Comparison of ENCODE assay signal across 21 mouse cellular contexts in the genomic region with DNA sequence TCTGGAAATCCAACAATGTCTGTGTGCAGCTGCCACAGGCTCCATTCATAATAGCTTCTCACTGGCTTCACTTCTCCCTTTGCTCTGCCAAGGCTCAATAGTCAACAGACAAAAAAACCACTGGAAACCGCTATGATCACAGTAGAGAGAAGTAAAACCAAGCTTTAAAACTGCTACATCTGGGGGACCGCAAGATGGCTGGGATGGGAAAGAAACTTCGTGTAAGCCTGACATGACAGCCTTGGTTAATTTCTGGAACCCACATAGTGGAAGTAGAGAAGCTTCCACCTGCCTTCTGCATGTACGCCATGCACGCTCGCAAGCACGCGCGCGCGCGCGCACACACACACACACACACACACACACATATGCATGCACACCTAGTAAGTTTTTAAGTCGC. TPM values are rescaled to one million over a fixed set of nuclear protein-coding genes. Genes with fewer than 3 reads are reported as not detected.
DNase-seq lines count a peak whose midpoint lies in the region; ATAC-seq and TF ChIP-seq lines count a peak whose summit lies in the region.
"Had no signal": no experiment of that assay in that cellular context is flagged by ENCODE, and none has a peak within 500 bp of the region (broad histone marks: within the 10 kb centered on the region; RNA-seq: fewer than 3 reads in every experiment).

No protein-coding gene starts in this region.

- H3K4me2 ChIP-seq in stomach, postnatal 0 days (replicated peaks; ENCODE audit: low read depth), result no peak overlapping the region
- H3K4me2 ChIP-seq: forebrain, embryonic 13.5 days; heart, embryonic 13.5 days; midbrain, embryonic 13.5 days had no signal

- no peak for TF ChIP-seq EP300 in stomach, postnatal 0 days (optimal IDR thresholded peaks at IDR 0.05)

- TF ChIP-seq CTCF in gastrocnemius, adult 2 months (IDR thresholded peaks at IDR 0.05), result no peak
- no peak for TF ChIP-seq CTCF in bone marrow macrophage, adult 2 months (IDR thresholded peaks at IDR 0.05; ENCODE audit: low read depth, low read length)
- no peak for TF ChIP-seq CTCF in stomach, postnatal 0 days (IDR thresholded peaks at IDR 0.05; ENCODE audit: low read depth)

- H3K9me3 ChIP-seq in stomach, postnatal 0 days (ENCODE audit: control insufficient read depth, low read length), result no peaks in the 10 kb centered on the region
- H3K9me3 ChIP-seq: G1E; heart, embryonic 13.5 days had no signal

- H3K4me1 ChIP-seq in bone marrow macrophage, adult 2 months (ENCODE audit: control insufficient read depth, insufficient read depth, low read length), result peaks cover 9% of the 10 kb centered on the region; the same call in 1 of the 2 replicates
- no peaks in the 10 kb centered on the region for H3K4me1 ChIP-seq in stomach, postnatal 0 days (replicated peaks; ENCODE audit: control insufficient read depth, insufficient read depth)
- H3K4me1 ChIP-seq: forebrain, embryonic 13.5 days; heart, embryonic 13.5 days; midbrain, embryonic 13.5 days had no signal

- DNase-seq in gastrocnemius, adult 2 months, result no peak
- DNase-seq in gastrocnemius, adult 18-20 months (ENCODE audit: low spot score), result no peak
- DNase-seq in A20 (ENCODE audit: low read depth, low spot score), result peak; percentile 91
- DNase-seq in adrenal gland, postnatal 14 days, result no peak
- no peak for DNase-seq in stomach, postnatal 0 days (ENCODE audit: low spot score)
- DNase-seq: cerebellum, adult 9-10 months; heart, postnatal 4 days; kidney, adult 18-20 months; kidney, postnatal 25 days; left cerebral cortex, postnatal 4 days; lung, adult 18-20 months had no signal

- no peak overlapping the region for H3K9ac ChIP-seq in stomach, postnatal 0 days (ENCODE audit: low read length)
- H3K9ac ChIP-seq: forebrain, embryonic 13.5 days; heart, embryonic 13.5 days; midbrain, embryonic 13.5 days had no signal

- H3K36me3 ChIP-seq in stomach, postnatal 0 days (ENCODE audit: control insufficient read depth, insufficient read depth, low read length), result no peaks in the 10 kb centered on the region

- no peak overlapping the region for H3K4me3 ChIP-seq in gastrocnemius, adult 2 months
- peak overlapping the region; percentile 50 for H3K4me3 ChIP-seq in bone marrow macrophage, adult 2 months (ENCODE audit: insufficient read depth, low read length)
- H3K4me3 ChIP-seq in stomach, postnatal 0 days (ENCODE audit: low read depth, low read length), result no peak overlapping the region
- H3K4me3 ChIP-seq: forebrain, embryonic 13.5 days; heart, embryonic 13.5 days; midbrain, embryonic 13.5 days had no signal

- no peak for TF ChIP-seq POLR2A in bone marrow macrophage, adult 2 months (IDR thresholded peaks at IDR 0.05; ENCODE audit: borderline replicate concordance, low read depth, low read length)

- 92% methylated on average over 14 of the region's 14 CpGs for WGBS in stomach, postnatal 0 days

- ATAC-seq in megakaryocyte, adult 5-6 weeks (ENCODE audit: poor library complexity, severe bottlenecking), result peak; percentile 92
- no peak for ATAC-seq in erythroid progenitor cell, adult 5-6 weeks (replicated peaks; ENCODE audit: low FRiP score, poor library complexity, severe bottlenecking)
- ATAC-seq in stomach, postnatal 0 days (ENCODE audit: low FRiP score, low TSS enrichment), result no peak
- ATAC-seq: forebrain, embryonic 13.5 days; hindbrain, postnatal 0 days; midbrain, embryonic 13.5 days had no signal

- intact Hi-C loops in gastrocnemius, adult 2 months (cut with DNase I), result no loop called here

- peak overlapping the region; percentile 28; the same call in 1 of the 2 replicates for H3K27ac ChIP-seq in gastrocnemius, adult 2 months
- peak overlapping the region; percentile 41 for H3K27ac ChIP-seq in bone marrow macrophage, adult 2 months (ENCODE audit: insufficient read depth, low read depth, low read length)
- H3K27ac ChIP-seq in stomach, postnatal 0 days (replicated peaks), result no peak overlapping the region
- H3K27ac ChIP-seq: forebrain, embryonic 13.5 days; heart, embryonic 13.5 days; hindbrain, postnatal 0 days; midbrain, embryonic 13.5 days had no signal

- no peaks in the 10 kb centered on the region for H3K27me3 ChIP-seq in stomach, postnatal 0 days (ENCODE audit: control insufficient read depth, insufficient read depth, low read length)
- H3K27me3 ChIP-seq: forebrain, embryonic 13.5 days; heart, embryonic 13.5 days; midbrain, embryonic 13.5 days had no signal

RNA-seq across cellular contexts. Expression of gene Cbl, which starts 20.3 kb away (rescaled TPM):
- total RNA-seq in gastrocnemius, adult 2 months (2021), result 10 to 100 TPM in 1 of 2 experiments, 1 to 10 TPM in 1; 7.5 to 13.4 TPM
- total RNA-seq in gastrocnemius, adult 18-20 months (2021), result 1 to 10 TPM; 7.1 to 7.5 TPM
- polyA plus RNA-seq in bone marrow macrophage, adult 2 months (2012; ENCODE audit: insufficient read depth, insufficient read length, missing spikeins), result 143 and 171 TPM in 2 replicates
- 179 and 180 TPM in 2 replicates for total RNA-seq in megakaryocyte, adult 5-6 weeks (2015)
- total RNA-seq in megakaryocyte, adult 5-6 weeks (2017), result 45.3 and 70.2 TPM in 2 replicates
- total RNA-seq in erythroid progenitor cell, adult 5-6 weeks (2015; ENCODE audit: low replicate concordance), result 43.2 TPM in 2 replicates
- total RNA-seq in erythroid progenitor cell, adult 5-6 weeks (2017; ENCODE audit: low replicate concordance), result 16.2 and 21.3 TPM in 2 replicates
- 33.1 and 34.4 TPM in 2 replicates for total RNA-seq in adrenal gland, postnatal 14 days (2021)
- 4.9 and 5.7 TPM in 2 replicates for polyA plus RNA-seq in stomach, postnatal 0 days (2015; fragmentation: Nextera tagmentation; extraction: Ambion mirVana)

RNA-seq across cellular contexts. Expression of gene Ccdc153, which starts 26.9 kb away (rescaled TPM):
- total RNA-seq in gastrocnemius, adult 2 months (2021), result not detected
- total RNA-seq in gastrocnemius, adult 18-20 months (2021), result not detected
- not detected in 2 replicates for polyA plus RNA-seq in bone marrow macrophage, adult 2 months (2012; ENCODE audit: insufficient read depth, insufficient read length, missing spikeins)
- not detected in 2 replicates for total RNA-seq in megakaryocyte, adult 5-6 weeks (2015)
- total RNA-seq in megakaryocyte, adult 5-6 weeks (2017), result not detected in 2 replicates
- not detected in 2 replicates for total RNA-seq in erythroid progenitor cell, adult 5-6 weeks (2015; ENCODE audit: low replicate concordance)
- not detected in 2 replicates for total RNA-seq in erythroid progenitor cell, adult 5-6 weeks (2017; ENCODE audit: low replicate concordance)
- total RNA-seq in adrenal gland, postnatal 14 days (2021), result 1.1 and 2.5 TPM in 2 replicates
- not detected in 2 replicates for polyA plus RNA-seq in stomach, postnatal 0 days (2015; fragmentation: Nextera tagmentation; extraction: Ambion mirVana)
- total RNA-seq: G1E; heart, postnatal 4 days; liver, adult 2 months had no signal
- polyA plus RNA-seq: forebrain, embryonic 13.5 days; G1E; heart, embryonic 13.5 days; liver, adult 2 months; midbrain, embryonic 13.5 days had no signal

RNA-seq across cellular contexts. Expression of gene Pdzd3, which starts 37.7 kb away (rescaled TPM):
- 1 to 10 TPM in 1 of 2 experiments, under 1 TPM in 1; 0.97 to 1.6 TPM for total RNA-seq in gastrocnemius, adult 2 months (2021)
- total RNA-seq in gastrocnemius, adult 18-20 months (2021), result 1 to 10 TPM; 1.1 to 1.4 TPM
- not detected in 2 replicates for polyA plus RNA-seq in bone marrow macrophage, adult 2 months (2012; ENCODE audit: insufficient read depth, insufficient read length, missing spikeins)
- total RNA-seq in megakaryocyte, adult 5-6 weeks (2015), result 0.07 and 0.34 TPM in 2 replicates
- not detected in 2 replicates for total RNA-seq in megakaryocyte, adult 5-6 weeks (2017)
- not detected in 2 replicates for total RNA-seq in erythroid progenitor cell, adult 5-6 weeks (2015; ENCODE audit: low replicate concordance)
- total RNA-seq in erythroid progenitor cell, adult 5-6 weeks (2017; ENCODE audit: low replicate concordance), result not detected in 2 replicates
- total RNA-seq in adrenal gland, postnatal 14 days (2021), result 0.30 TPM in 1 of 2 replicates, not detected in the other
- 0.08 and 0.13 TPM in 2 replicates for polyA plus RNA-seq in stomach, postnatal 0 days (2015; fragmentation: Nextera tagmentation; extraction: Ambion mirVana)
- total RNA-seq: adrenal gland, adult 18-20 months; G1E; liver, adult 2 months had no signal
- polyA plus RNA-seq: G1E; liver, adult 2 months had no signal

RNA-seq across cellular contexts. Expression of gene Nlrx1, which starts 54.9 kb away (rescaled TPM):
- 10 to 100 TPM; 19.2 to 20.8 TPM for total RNA-seq in gastrocnemius, adult 2 months (2021)
- total RNA-seq in gastrocnemius, adult 18-20 months (2021), result 10 to 100 TPM; 21.7 to 21.8 TPM
- polyA plus RNA-seq in bone marrow macrophage, adult 2 months (2012; ENCODE audit: insufficient read depth, insufficient read length, missing spikeins), result 6.6 and 7.1 TPM in 2 replicates
- 9.5 and 13.1 TPM in 2 replicates for total RNA-seq in megakaryocyte, adult 5-6 weeks (2015)
- total RNA-seq in megakaryocyte, adult 5-6 weeks (2017), result 12.1 and 12.4 TPM in 2 replicates
- total RNA-seq in erythroid progenitor cell, adult 5-6 weeks (2015; ENCODE audit: low replicate concordance), result 0.84 and 2.5 TPM in 2 replicates
- 1.2 and 2.6 TPM in 2 replicates for total RNA-seq in erythroid progenitor cell, adult 5-6 weeks (2017; ENCODE audit: low replicate concordance)
- total RNA-seq in adrenal gland, postnatal 14 days (2021), result 17.6 and 20.7 TPM in 2 replicates
- polyA plus RNA-seq in stomach, postnatal 0 days (2015; fragmentation: Nextera tagmentation; extraction: Ambion mirVana), result 9.2 and 10.7 TPM in 2 replicates
